Mouse (Mus musculus): Measurements from ENCODE around the gene Hao1.

- TF ChIP-seq CTCF (IDR thresholded peaks at IDR 0.05; ENCODE audit: extremely low read depth, insufficient read length, insufficient replicate concordance, low read depth, low read length) (no peak), POLR2A (IDR thresholded peaks at IDR 0.05; ENCODE audit: low read depth, low read length) (no peak)
These were observed 31.1 kb upstream of the Hao1 start for GRCm38 (mm10) chr2:134585243-134585642.
